Mouse (Mus musculus) megakaryocyte, embryonic 14.5 days (primary cell): ENCODE measurements around the gene Ankdd1a.

Experiments
- FLI1 ChIP-seq: IDR thresholded peaks from 2 replicates; pipeline ENCODE4 v1.6.1; 2012; ENCODE audit warnings: low read length, inconsistent platforms, mixed read lengths
- GATA1 ChIP-seq: IDR thresholded peaks from 3 replicates; pipeline ENCODE4 v1.6.1; 2012; ENCODE audit warnings: mixed read lengths, low read length, inconsistent platforms, borderline replicate concordance

DNA sequence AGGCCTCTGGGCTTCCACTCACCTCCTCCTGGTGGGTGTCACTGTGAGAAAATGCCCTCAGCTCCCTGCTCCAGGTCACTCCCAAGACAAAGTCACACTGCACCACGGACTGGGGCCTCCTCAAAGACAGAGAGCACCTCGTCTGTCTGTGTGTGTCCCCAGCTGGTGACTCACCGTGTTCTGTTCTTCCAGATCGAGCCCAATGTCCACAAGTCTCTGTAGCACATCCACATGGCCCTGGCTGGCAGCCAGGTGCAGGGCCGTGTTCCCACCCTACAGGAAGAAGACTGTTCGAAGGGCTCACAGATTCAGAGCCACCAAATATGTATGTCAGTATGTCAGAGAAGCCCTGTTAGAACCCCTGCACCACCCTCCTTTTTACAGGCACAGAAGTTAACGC is 11.5 kb downstream of the Ankdd1a start:
- TF ChIP-seq GATA1, result no peak
- TF ChIP-seq FLI1, result no peak
